Mouse (Mus musculus) MEL (cell line): ENCODE measurements around the gene Ugt1a9. TPM values are rescaled to one million over a fixed set of nuclear protein-coding genes. Genes with fewer than 3 reads are reported as not detected.

Experiments used
- DNase-seq: peaks from one replicate; pipeline ENCODE4 v3.0.0; 2011; ENCODE audit warnings: low read depth, low spot score
- H3K27ac ChIP-seq: 2 replicates; pipeline ENCODE4 v1.5.1; 2012; ENCODE audit warnings: low read depth, mild to moderate bottlenecking, control low read depth, low read length, moderate library complexity; ENCODE audit not compliant: control insufficient read depth
- H3K27me3 ChIP-seq, 2 experiments: fragments of 150-350 bp in 1 of 2; sonication (generic) in 1 of 2; 2 replicates each; pipeline ENCODE4 v1.6.1; 2012; ENCODE audit warnings: low read length in 2 of 2, mild to moderate bottlenecking in 2 of 2, improper control_type of control experiment in 1 of 2, moderate library complexity in 1 of 2; ENCODE audit not compliant: insufficient read depth in 2 of 2, control insufficient read depth in 1 of 2
- H3K36me3 ChIP-seq, 2 experiments: 2 replicates each; pipeline ENCODE4 v1.6.1; 2012 to 2014; ENCODE audit warnings: low read length in 2 of 2, improper control_type of control experiment in 1 of 2, inconsistent platforms in 1 of 2, mild to moderate bottlenecking in 1 of 2; ENCODE audit not compliant: insufficient read depth in 2 of 2, control insufficient read depth in 1 of 2
- H3K4me1 ChIP-seq, 2 experiments: fragments of 150-350 bp in 1 of 2; sonication (generic) in 1 of 2; 2 replicates each; pipeline ENCODE4 v1.6.1; 2012; ENCODE audit warnings: low read length in 2 of 2, improper control_type of control experiment in 1 of 2, mild to moderate bottlenecking in 1 of 2; ENCODE audit not compliant: insufficient read depth in 2 of 2, control insufficient read depth in 1 of 2
- H3K4me3 ChIP-seq, 2 experiments: fragments of 150-350 bp in 1 of 2; sonication (generic) in 1 of 2; 2 replicates each; pipeline ENCODE4 v1.5.1; 2012; ENCODE audit warnings: low read depth in 2 of 2, low read length in 2 of 2, mild to moderate bottlenecking in 2 of 2, moderate library complexity in 2 of 2, control low read depth in 1 of 2, improper control_type of control experiment in 1 of 2; ENCODE audit not compliant: control insufficient read depth in 1 of 2, insufficient read depth in 1 of 2
- H3K79me2 ChIP-seq: 2 replicates; pipeline ENCODE4 v1.6.1; 2012; ENCODE audit warnings: mild to moderate bottlenecking, low read length, moderate library complexity; ENCODE audit not compliant: control insufficient read depth, poor library complexity, insufficient read depth
- H3K9ac ChIP-seq: 2 replicates; pipeline ENCODE4 v1.6.1; 2012; ENCODE audit warnings: low read depth, mild to moderate bottlenecking, control low read depth, low read length, moderate library complexity; ENCODE audit not compliant: control insufficient read depth, poor library complexity, severe bottlenecking
- H3K9me3 ChIP-seq: fragments of 150-350 bp; sonication (generic); replicated peaks from 2 replicates; pipeline ENCODE4 v1.6.1; 2012; ENCODE audit warnings: mild to moderate bottlenecking, low read length, improper control_type of control experiment, moderate library complexity; ENCODE audit not compliant: insufficient read depth
- CHD1 ChIP-seq: IDR thresholded peaks from 2 replicates; pipeline ENCODE4 v1.6.1; 2012; ENCODE audit warnings: low read depth, mild to moderate bottlenecking, inconsistent platforms, low read length, improper control_type of control experiment
- CHD2 ChIP-seq: IDR thresholded peaks from 2 replicates; pipeline ENCODE4 v1.6.1; 2011; ENCODE audit warnings: low read length, improper control_type of control experiment
- ETS1 ChIP-seq: IDR thresholded peaks from 2 replicates; pipeline ENCODE4 v1.6.1; 2012; ENCODE audit warnings: low read depth, mild to moderate bottlenecking, inconsistent platforms, low read length, improper control_type of control experiment, moderate library complexity
- GABPA ChIP-seq: IDR thresholded peaks from 2 replicates; pipeline ENCODE4 v1.6.1; 2012; ENCODE audit warnings: low read depth, mild to moderate bottlenecking, inconsistent platforms, low read length, improper control_type of control experiment, moderate library complexity
- MAX ChIP-seq: IDR thresholded peaks from 2 replicates; pipeline ENCODE4 v1.6.1; 2011; ENCODE audit warnings: low read length, improper control_type of control experiment
- MAZ ChIP-seq: IDR thresholded peaks from 2 replicates; pipeline ENCODE4 v1.6.1; 2012; ENCODE audit warnings: low read depth, mild to moderate bottlenecking, inconsistent platforms, low read length, improper control_type of control experiment
- MEF2A ChIP-seq: IDR thresholded peaks from 2 replicates; pipeline ENCODE4 v1.6.1; 2014; ENCODE audit warnings: low read depth, mild to moderate bottlenecking, inconsistent platforms, low read length, improper control_type of control experiment; ENCODE audit not compliant: poor library complexity, insufficient replicate concordance, severe bottlenecking; ENCODE audit errors: extremely low read depth
- MXI1 ChIP-seq: IDR thresholded peaks from 2 replicates; pipeline ENCODE4 v1.6.1; 2011; ENCODE audit warnings: mild to moderate bottlenecking, low read depth, low read length, improper control_type of control experiment
- MYB ChIP-seq: IDR thresholded peaks from 2 replicates; pipeline ENCODE4 v1.6.1; 2011; ENCODE audit warnings: mild to moderate bottlenecking, low read depth, low read length, improper control_type of control experiment
- NELFE ChIP-seq: IDR thresholded peaks from 2 replicates; pipeline ENCODE4 v1.6.1; 2011; ENCODE audit warnings: low read depth, low read length, improper control_type of control experiment
- NRF1 ChIP-seq: IDR thresholded peaks from 2 replicates; pipeline ENCODE4 v1.6.1; 2014; ENCODE audit warnings: low read depth, mild to moderate bottlenecking, inconsistent platforms, low read length, improper control_type of control experiment, moderate library complexity; ENCODE audit not compliant: poor library complexity, insufficient read depth, severe bottlenecking
- POLR2A ChIP-seq, 2 experiments: IDR thresholded peaks; 2 replicates each; pipeline ENCODE4 v1.6.1; 2011 to 2012; ENCODE audit warnings: low read length in 2 of 2, mild to moderate bottlenecking in 2 of 2, control low read depth in 1 of 2, improper control_type of control experiment in 1 of 2, low read depth in 1 of 2, moderate library complexity in 1 of 2; ENCODE audit not compliant: control insufficient read depth in 1 of 2, insufficient read depth in 1 of 2, poor library complexity in 1 of 2
- POLR2AphosphoS2 ChIP-seq: IDR thresholded peaks from 2 replicates; pipeline ENCODE4 v1.6.1; 2011; ENCODE audit warnings: low read length, improper control_type of control experiment
- POLR2AphosphoS5 ChIP-seq: IDR thresholded peaks from 2 replicates; pipeline ENCODE4 v1.6.1; 2012; ENCODE audit warnings: low read depth, borderline replicate concordance, mild to moderate bottlenecking, inconsistent platforms, low read length, moderate library complexity, mixed read lengths
- RAD21 ChIP-seq: IDR thresholded peaks from 2 replicates; pipeline ENCODE4 v1.6.1; 2011; ENCODE audit warnings: mild to moderate bottlenecking, low read depth, low read length, improper control_type of control experiment
- SIN3A ChIP-seq: IDR thresholded peaks from 2 replicates; pipeline ENCODE4 v1.6.1; 2012; ENCODE audit warnings: low read length, improper control_type of control experiment, inconsistent platforms
- TAL1 ChIP-seq: IDR thresholded peaks from 2 replicates; pipeline ENCODE4 v1.6.1; 2012; ENCODE audit warnings: mild to moderate bottlenecking, inconsistent platforms, low read length, moderate library complexity, mixed read lengths
- TBP ChIP-seq: IDR thresholded peaks from 2 replicates; pipeline ENCODE4 v1.8.0; 2011; ENCODE audit warnings: low read depth, low read length, improper control_type of control experiment
- TCF12 ChIP-seq: IDR thresholded peaks from 2 replicates; pipeline ENCODE4 v1.6.1; 2014; ENCODE audit warnings: low read depth, mild to moderate bottlenecking, inconsistent platforms, low read length, improper control_type of control experiment, moderate library complexity
- USF1 ChIP-seq: IDR thresholded peaks from 2 replicates; pipeline ENCODE4 v1.6.1; 2014; ENCODE audit warnings: low read depth, mild to moderate bottlenecking, inconsistent platforms, low read length, improper control_type of control experiment, moderate library complexity
- USF2 ChIP-seq, 2 experiments: IDR thresholded peaks; 2 replicates each; pipeline ENCODE4 v1.6.1; 2011 to 2012; ENCODE audit warnings: improper control_type of control experiment in 2 of 2, low read length in 2 of 2, borderline replicate concordance in 1 of 2, inconsistent platforms in 1 of 2, low read depth in 1 of 2, mild to moderate bottlenecking in 1 of 2; ENCODE audit not compliant: insufficient read depth in 1 of 2
- ZC3H11A ChIP-seq: IDR thresholded peaks from 2 replicates; pipeline ENCODE4 v1.6.1; 2012; ENCODE audit warnings: low read depth, mild to moderate bottlenecking, inconsistent platforms, low read length, improper control_type of control experiment
- ZMIZ1 ChIP-seq: IDR thresholded peaks from 2 replicates; pipeline ENCODE4 v1.6.1; 2012; ENCODE audit warnings: low read depth, mild to moderate bottlenecking, inconsistent platforms, low read length, improper control_type of control experiment, moderate library complexity
- polyA plus RNA-seq, 2 experiments: library from polyadenylated mRNA; stranded (reverse) in 1 of 2; unstranded in 1 of 2; fragments of >175 nt in 1 of 2; fragments of >200 nt in 1 of 2; gene quantifications; 2 replicates each; pipeline versions ENCODE4 v1.2.1 to v1.2.4; 2012; ENCODE audit warnings: low replicate concordance in 2 of 2, low read depth in 1 of 2; ENCODE audit not compliant: insufficient read length in 2 of 2, insufficient read depth in 1 of 2, missing spikeins in 1 of 2
- total RNA-seq: library from RNA; depleted of rRNA; stranded (reverse); fragments of 300-350 nt; gene quantifications from 2 replicates; pipeline ENCODE4 v1.2.3, GENCODE M21; 2012

Ugt1a9 gene
- total and polyA plus RNA-seq, 3 experiments, result not detected

DNA sequence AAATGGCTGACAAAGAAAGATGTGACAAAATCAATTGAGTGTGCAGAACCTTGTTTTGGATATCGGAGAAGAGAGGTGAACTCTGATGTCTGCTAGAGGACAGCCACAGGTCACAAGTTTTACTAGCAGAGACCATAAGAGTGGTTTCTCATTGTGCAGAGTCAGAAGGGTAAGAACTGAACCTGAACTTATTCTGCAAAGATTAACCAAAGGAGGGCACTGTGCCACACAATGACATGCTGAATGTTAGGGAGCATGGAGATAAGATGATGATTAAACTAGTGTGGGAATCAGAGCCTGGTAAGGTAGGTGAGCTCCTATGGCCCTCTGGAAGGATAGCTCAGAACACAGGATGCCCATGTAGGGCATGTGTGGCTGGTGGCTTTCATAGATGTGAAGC is 125.1 kb downstream of the Ugt1a9 start:
- no peaks in the 10 kb centered on the region for H3K36me3 ChIP-seq
- H3K4me1 ChIP-seq, result no peaks in the 10 kb centered on the region
- TF ChIP-seq TAL1 (no peak), ZMIZ1 (no peak), MAX (no peak), RAD21 (no peak), GABPA (no peak), USF1 (no peak), NELFE (no peak), ZC3H11A (no peak), MYB (no peak), CHD1 (no peak), POLR2AphosphoS2 (no peak), TCF12 (no peak), ETS1 (no peak), MAZ (no peak), POLR2AphosphoS5 (no peak), POLR2A (IDR thresholded peaks at IDR 0.05; ENCODE audit: control insufficient read depth in 1 of 2, insufficient read depth in 1 of 2, low read depth in 1 of 2, low read length in 2 of 2, poor library complexity in 1 of 2) (no peak), MXI1 (no peak), MEF2A (no peak), NRF1 (no peak), USF2 (IDR thresholded peaks at IDR 0.05; ENCODE audit: borderline replicate concordance in 1 of 2, insufficient read depth in 1 of 2, low read depth in 1 of 2, low read length in 2 of 2) (no peak)
- no peak for DNase-seq
- no peaks in the 10 kb centered on the region for H3K79me2 ChIP-seq
- peaks cover 2 to 3% of the 10 kb centered on the region in 2 experiments; a peak in 2 of 4 replicates for H3K27me3 ChIP-seq
- no peak overlapping the region for H3K9ac ChIP-seq
- H3K27ac ChIP-seq, result no peak overlapping the region
- no peaks in the 10 kb centered on the region for H3K9me3 ChIP-seq
- H3K4me3 ChIP-seq, result no peak overlapping the region

DNA sequence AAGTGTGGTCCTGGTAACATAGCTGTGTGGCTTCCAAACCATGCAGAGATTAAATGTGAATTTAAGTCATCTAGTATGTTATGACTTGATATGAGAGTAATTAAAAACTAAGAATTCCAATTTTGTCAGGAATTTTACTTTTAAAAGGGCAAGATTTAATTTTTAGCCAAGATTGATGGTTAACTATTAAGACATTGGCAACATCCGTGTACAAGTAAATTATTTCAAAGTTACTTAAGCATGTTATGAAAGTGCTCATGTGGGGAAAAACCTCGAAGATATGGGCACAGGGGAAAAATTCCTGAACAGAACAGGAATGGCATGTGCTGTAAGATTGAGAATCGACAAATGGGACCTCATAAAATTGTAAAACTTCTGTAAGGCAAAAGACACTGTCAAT is 126.8 kb downstream of the Ugt1a9 start:
- Histone ChIP-seq H3K79me2 (no peaks in the 10 kb centered on the region), H3K4me1 (no peaks in the 10 kb centered on the region), H3K27me3 (peaks cover 2 to 3% of the 10 kb centered on the region in 2 experiments; a peak in 2 of 4 replicates), H3K4me3 (no peak overlapping the region), H3K36me3 (no peaks in the 10 kb centered on the region), H3K9ac (no peak overlapping the region), H3K9me3 (no peaks in the 10 kb centered on the region)
- DNase-seq, result no peak
- no peak for TF ChIP-seq NELFE
- TF ChIP-seq MAZ, result no peak
- no peak for TF ChIP-seq MXI1
- no peak for TF ChIP-seq TBP
- TF ChIP-seq SIN3A, result no peak
- TF ChIP-seq RAD21, result no peak
- TF ChIP-seq CHD2, result no peak
- TF ChIP-seq, all 39 proteins: peak for 0
- H3K27ac ChIP-seq, result no peak overlapping the region
